ENCODE assay signal across 9 mouse cellular contexts in genomic region chr8:126920386-126920785, GRCm38 (mm10). TPM values are rescaled to one million over a fixed set of nuclear protein-coding genes. Genes with fewer than 3 reads are reported as not detected.
DNase-seq lines count a peak whose midpoint lies in the region; ATAC-seq and TF ChIP-seq lines count a peak whose summit lies in the region.
"Had no signal": no experiment of that assay in that cellular context is flagged by ENCODE, and none has a peak within 500 bp of the region (broad histone marks: within the 10 kb centered on the region; RNA-seq: fewer than 3 reads in every experiment).

No protein-coding gene starts in this region.

- peak overlapping the region; percentile 17; the same call in 1 of the 2 replicates for H3K9ac ChIP-seq in ES-Bruce4 (ENCODE audit: low read depth, poor library complexity, severe bottlenecking)
- H3K9ac ChIP-seq in limb, embryonic 13.5 days: no peak overlapping the region
- H3K9ac ChIP-seq: forebrain, embryonic 15.5 days had no signal

- H3K36me3 ChIP-seq in kidney, adult 2 months (ENCODE audit: control insufficient read depth, insufficient read depth, low read length): no peaks in the 10 kb centered on the region
- peaks cover 6% of the 10 kb centered on the region for H3K36me3 ChIP-seq in ES-Bruce4 (ENCODE audit: control insufficient read depth, insufficient read depth, low read length, poor library complexity, severe bottlenecking)
- H3K36me3 ChIP-seq in limb, embryonic 13.5 days: peaks cover 9% of the 10 kb centered on the region; the same call in 1 of the 2 replicates
- H3K36me3 ChIP-seq: forebrain, embryonic 15.5 days had no signal

- H3K27ac ChIP-seq in kidney, adult 2 months (ENCODE audit: insufficient read depth, low read depth, low read length): peak overlapping the region; percentile 6; the same call in 1 of the 2 replicates
- H3K27ac ChIP-seq in ES-Bruce4 (ENCODE audit: insufficient read depth, low read length): no peak overlapping the region
- H3K27ac ChIP-seq in limb, embryonic 13.5 days: peak overlapping the region; percentile 6; the same call in 1 of the 2 replicates
- H3K27ac ChIP-seq: forebrain, embryonic 15.5 days had no signal

- peak; percentile 39 for ATAC-seq in common myeloid progenitor, adult 5-6 weeks (replicated peaks; ENCODE audit: low read depth, poor library complexity, severe bottlenecking)
- ATAC-seq in limb, embryonic 13.5 days (ENCODE audit: low FRiP score, low read depth): no peak

- no peak overlapping the region for H3K4me3 ChIP-seq in kidney, adult 2 months (ENCODE audit: insufficient read depth, low read depth, low read length)
- H3K4me3 ChIP-seq in ES-Bruce4 (ENCODE audit: low read depth, low read length): no peak overlapping the region
- H3K4me3 ChIP-seq in limb, embryonic 13.5 days: no peak overlapping the region
- H3K4me3 ChIP-seq: forebrain, embryonic 15.5 days had no signal

- no peak for DNase-seq in kidney, adult 2 months
- DNase-seq in kidney, postnatal 25 days: no peak
- DNase-seq in spleen, adult 18-20 months: no peak
- no peak for DNase-seq in layer of hippocampus, postnatal 36 days
- no peak for DNase-seq in left cerebral cortex, postnatal 25 days (ENCODE audit: low spot score in 2 of 2)

- H3K27me3 ChIP-seq in kidney, adult 2 months (replicated peaks; ENCODE audit: control insufficient read depth, insufficient read depth, low read length): no peaks in the 10 kb centered on the region
- H3K27me3 ChIP-seq in ES-Bruce4 (ENCODE audit: control insufficient read depth, insufficient read depth, low read length, poor library complexity, severe bottlenecking): no peaks in the 10 kb centered on the region
- no peaks in the 10 kb centered on the region for H3K27me3 ChIP-seq in limb, embryonic 13.5 days
- H3K27me3 ChIP-seq: forebrain, embryonic 15.5 days had no signal

- 67% methylated on average over 6 of the region's 6 CpGs for WGBS in kidney, adult 2 months
- 89% methylated on average over 6 of the region's 6 CpGs for WGBS in limb, embryonic 13.5 days

- TF ChIP-seq EP300 in ES-Bruce4 (IDR thresholded peaks at IDR 0.05; ENCODE audit: insufficient read depth, low read depth, low read length): no peak

- H3K9me3 ChIP-seq in ES-Bruce4 (replicated peaks; ENCODE audit: control insufficient read depth, insufficient read depth, low read length, poor library complexity, severe bottlenecking): no peaks in the 10 kb centered on the region
- no peaks in the 10 kb centered on the region for H3K9me3 ChIP-seq in limb, embryonic 13.5 days
- H3K9me3 ChIP-seq: forebrain, embryonic 15.5 days had no signal

- TF ChIP-seq POLR2A in kidney, adult 2 months (IDR thresholded peaks at IDR 0.05; ENCODE audit: low read depth, low read length): no peak
- no peak for TF ChIP-seq POLR2A in ES-Bruce4 (IDR thresholded peaks at IDR 0.05; ENCODE audit: insufficient read depth, low read length)

- intact Hi-C loops in left cerebral cortex, postnatal 25 days (cut with DNase I): loop anchor here (5.0 kb wide), 2 partner anchors 163 to 438 kb away; no protein-coding TSS in a partner anchor

- no peak overlapping the region for H3K4me2 ChIP-seq in limb, embryonic 13.5 days (replicated peaks)
- H3K4me2 ChIP-seq: forebrain, embryonic 15.5 days had no signal

- peaks cover 32% of the 10 kb centered on the region for H3K4me1 ChIP-seq in kidney, adult 2 months (ENCODE audit: control insufficient read depth, insufficient read depth, low read length)
- no peaks in the 10 kb centered on the region for H3K4me1 ChIP-seq in ES-Bruce4 (ENCODE audit: control insufficient read depth, insufficient read depth, low read length)
- H3K4me1 ChIP-seq in limb, embryonic 13.5 days: peaks cover 14% of the 10 kb centered on the region; the same call in 1 of the 2 replicates

- no peak for TF ChIP-seq CTCF in kidney, adult 2 months (conservative IDR thresholded peaks at IDR 0.05; ENCODE audit: insufficient read depth, insufficient read length, low read depth, low read length)
- no peak for TF ChIP-seq CTCF in ES-Bruce4 (IDR thresholded peaks at IDR 0.05; ENCODE audit: low read depth, low read length)

RNA-seq across cellular contexts. Expression of gene Tomm20, which starts 25.3 kb away (rescaled TPM):
- 541 and 684 TPM in 2 replicates for polyA plus RNA-seq in kidney, adult 2 months (2012; rRNA removed)
- 642 and 659 TPM in 2 replicates for polyA plus RNA-seq in ES-Bruce4 (2011; ENCODE audit: insufficient read depth, insufficient read length, low read depth, missing spikeins)
- total RNA-seq in common myeloid progenitor, adult 5-6 weeks (2017): 126 and 160 TPM in 2 replicates
- polyA plus RNA-seq in limb, embryonic 13.5 days (2015; fragmentation: Nextera tagmentation; extraction: Ambion mirVana): 208 and 214 TPM in 2 replicates
- 100 to 1,000 TPM; 206 to 209 TPM for total RNA-seq in layer of hippocampus, postnatal 36 days (2021)
- 100 to 1,000 TPM; 174 to 189 TPM for total RNA-seq in left cerebral cortex, postnatal 25 days (2021)

RNA-seq across cellular contexts. Expression of gene Rbm34, which starts 50.5 kb away (rescaled TPM):
- 5.5 and 5.7 TPM in 2 replicates for polyA plus RNA-seq in kidney, adult 2 months (2012; rRNA removed)
- polyA plus RNA-seq in ES-Bruce4 (2011; ENCODE audit: insufficient read depth, insufficient read length, low read depth, missing spikeins): 55.0 and 58.7 TPM in 2 replicates
- 40.5 and 44.6 TPM in 2 replicates for total RNA-seq in common myeloid progenitor, adult 5-6 weeks (2017)
- polyA plus RNA-seq in limb, embryonic 13.5 days (2015; fragmentation: Nextera tagmentation; extraction: Ambion mirVana): 26.6 and 29.3 TPM in 2 replicates
- 10 to 100 TPM; 10.7 to 12.4 TPM for total RNA-seq in layer of hippocampus, postnatal 36 days (2021)
- 10 to 100 TPM; 13.2 to 14.2 TPM for total RNA-seq in left cerebral cortex, postnatal 25 days (2021)
